Mouse (Mus musculus): ENCODE results near the gene Krt39. TPM values are rescaled to one million over a fixed set of nuclear protein-coding genes. Genes with fewer than 3 reads are reported as not detected.

The Krt39 gene
- polyA plus RNA-seq, 1 experiment = not detected

- H3K36me3 ChIP-seq (ENCODE audit: control insufficient read depth, insufficient read depth) = no peaks in the 10 kb centered on the region
- H3K4me3 ChIP-seq (ENCODE audit: insufficient read depth, poor library complexity, severe bottlenecking) = no peak within 1 kb of the TSS
- H3K79me3 ChIP-seq (ENCODE audit: low read depth) = no peaks in the 10 kb centered on the region
- H3K79me2 ChIP-seq (ENCODE audit: control insufficient read depth, insufficient read depth) = no peaks in the 10 kb centered on the region
- no peaks in the 10 kb centered on the region for H3K27me3 ChIP-seq (ENCODE audit: control insufficient read depth, insufficient read depth, insufficient read length)
- TF ChIP-seq MYOD1 (IDR thresholded peaks at IDR 0.05; ENCODE audit: control insufficient read depth, insufficient read length, low read depth) (no peak), CTCF (IDR thresholded peaks at IDR 0.05; ENCODE audit: control insufficient read depth, insufficient read depth, insufficient read length) (no peak), MAX (IDR thresholded peaks at IDR 0.05) (no peak), MYOG (IDR thresholded peaks at IDR 0.05; ENCODE audit: control insufficient read depth, extremely low read depth, insufficient read length) (no peak), USF1 (IDR thresholded peaks at IDR 0.05; ENCODE audit: low read depth) (no peak), CEBPB (IDR thresholded peaks at IDR 0.05; ENCODE audit: low read depth) (no peak), FOSL1 (IDR thresholded peaks at IDR 0.05; ENCODE audit: insufficient read depth, low read length, poor library complexity, severe bottlenecking) (no peak)
- no peak within 1 kb of the TSS for H3ac ChIP-seq (ENCODE audit: control insufficient read depth, insufficient read length, low read depth)
These were observed 28.2 kb downstream of the Krt39 start, which contains the start of gene Krt23 for GRCm38 (mm10) chr11:99492733-99493573. Gene Krt23 (minus strand): TSS chr11:99493137.

- no peak for TF ChIP-seq CTCF (IDR thresholded peaks at IDR 0.05; ENCODE audit: control insufficient read depth, insufficient read depth, insufficient read length)
- H3ac ChIP-seq (ENCODE audit: control insufficient read depth, insufficient read length, low read depth) = no peak overlapping the region
- no peaks in the 10 kb centered on the region for H3K79me3 ChIP-seq (ENCODE audit: low read depth)
- H3K79me2 ChIP-seq (ENCODE audit: control insufficient read depth, insufficient read depth) = no peaks in the 10 kb centered on the region
- no peak overlapping the region for H3K4me3 ChIP-seq (ENCODE audit: insufficient read depth, poor library complexity, severe bottlenecking)
- H3K36me3 ChIP-seq (ENCODE audit: control insufficient read depth, insufficient read depth) = no peaks in the 10 kb centered on the region
- no peaks in the 10 kb centered on the region for H3K27me3 ChIP-seq (ENCODE audit: control insufficient read depth, insufficient read depth, insufficient read length)
These were observed 30.1 kb downstream of the Krt39 start for GRCm38 (mm10) chr11:99491040-99491439.

- TF ChIP-seq CEBPB (IDR thresholded peaks at IDR 0.05; ENCODE audit: low read depth) = no peak
- no peak for TF ChIP-seq USF1 (IDR thresholded peaks at IDR 0.05; ENCODE audit: low read depth)
- TF ChIP-seq MYOD1 (IDR thresholded peaks at IDR 0.05; ENCODE audit: control insufficient read depth, insufficient read length, low read depth) = no peak
- TF ChIP-seq MAX (IDR thresholded peaks at IDR 0.05) = no peak
- no peak for TF ChIP-seq FOSL1 (IDR thresholded peaks at IDR 0.05; ENCODE audit: insufficient read depth, low read length, poor library complexity, severe bottlenecking)
- TF ChIP-seq CTCF (IDR thresholded peaks at IDR 0.05; ENCODE audit: control insufficient read depth, insufficient read depth, insufficient read length) = no peak
- TF ChIP-seq MYOG (IDR thresholded peaks at IDR 0.05; ENCODE audit: control insufficient read depth, extremely low read depth, insufficient read length) = no peak
These were observed 30.5 kb downstream of the Krt39 start for GRCm38 (mm10) chr11:99490624-99491023.

DNA sequence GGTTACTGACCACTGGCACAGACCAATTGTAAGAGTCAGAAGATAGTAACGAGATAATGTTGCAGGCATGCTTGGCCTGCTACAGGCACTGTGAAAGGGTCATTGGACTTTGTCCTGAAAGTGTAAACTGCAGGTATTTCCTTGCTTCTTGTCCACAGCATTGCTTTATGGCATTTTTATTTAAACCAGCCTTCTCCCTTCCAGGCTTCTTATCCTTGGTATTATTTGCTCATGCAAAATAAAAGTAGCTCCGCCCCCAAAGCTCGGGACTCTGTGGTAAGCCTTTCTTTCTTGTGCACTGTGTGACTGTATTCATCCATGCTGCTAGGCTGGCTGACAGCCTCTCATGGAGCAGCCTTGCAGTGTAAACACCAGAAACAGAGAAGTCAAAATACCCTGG is 31.9 kb downstream of the Krt39 start:
- Histone ChIP-seq H3K79me2 (ENCODE audit: control insufficient read depth, insufficient read depth) (no peaks in the 10 kb centered on the region), H3ac (ENCODE audit: control insufficient read depth, insufficient read length, low read depth) (no peak overlapping the region), H3K79me3 (ENCODE audit: low read depth) (no peaks in the 10 kb centered on the region), H3K36me3 (ENCODE audit: control insufficient read depth, insufficient read depth) (no peaks in the 10 kb centered on the region), H3K27me3 (ENCODE audit: control insufficient read depth, insufficient read depth, insufficient read length) (no peaks in the 10 kb centered on the region), H3K4me3 (ENCODE audit: insufficient read depth, poor library complexity, severe bottlenecking) (no peak overlapping the region)
- no peak for TF ChIP-seq USF1 (IDR thresholded peaks at IDR 0.05; ENCODE audit: low read depth)
- TF ChIP-seq FOSL1 (IDR thresholded peaks at IDR 0.05; ENCODE audit: insufficient read depth, low read length, poor library complexity, severe bottlenecking) = no peak

More at GRCm38 (mm10) chr11:99490624-99491023, 30.5 kb downstream of the Krt39 start:
- no peak overlapping the region for H3K4me3 ChIP-seq (ENCODE audit: insufficient read depth, poor library complexity, severe bottlenecking)
- H3K27me3 ChIP-seq (ENCODE audit: control insufficient read depth, insufficient read depth, insufficient read length) = no peaks in the 10 kb centered on the region
- no peak overlapping the region for H3ac ChIP-seq (ENCODE audit: control insufficient read depth, insufficient read length, low read depth)
- H3K36me3 ChIP-seq (ENCODE audit: control insufficient read depth, insufficient read depth) = no peaks in the 10 kb centered on the region
- H3K79me3 ChIP-seq (ENCODE audit: low read depth) = no peaks in the 10 kb centered on the region
- no peaks in the 10 kb centered on the region for H3K79me2 ChIP-seq (ENCODE audit: control insufficient read depth, insufficient read depth)

DNA sequence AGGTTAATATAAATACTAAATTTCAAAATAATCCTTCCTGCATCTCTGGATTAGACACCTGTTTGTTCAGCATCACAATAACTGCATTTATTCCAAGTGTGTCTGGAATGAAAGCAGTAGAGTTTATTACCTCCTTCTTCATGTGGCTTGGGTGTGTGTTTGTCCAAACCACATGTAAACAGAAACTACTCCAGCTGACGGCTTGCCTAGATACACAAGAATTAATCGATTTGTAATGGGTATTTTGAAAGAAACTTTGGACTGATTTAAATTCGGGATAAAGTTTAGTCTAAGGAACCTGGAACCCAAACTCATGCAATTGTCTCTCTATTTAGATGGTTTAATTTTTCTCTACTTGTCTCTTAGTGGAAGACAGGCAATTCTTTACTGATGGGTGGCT is 46.2 kb downstream of the Krt39 start:
- Histone ChIP-seq H3K79me2 (ENCODE audit: control insufficient read depth, insufficient read depth) (no peaks in the 10 kb centered on the region), H3K27me3 (ENCODE audit: control insufficient read depth, insufficient read depth, insufficient read length) (no peaks in the 10 kb centered on the region), H3K36me3 (ENCODE audit: control insufficient read depth, insufficient read depth) (no peaks in the 10 kb centered on the region), H3K4me3 (ENCODE audit: insufficient read depth, poor library complexity, severe bottlenecking) (no peak overlapping the region), H3ac (ENCODE audit: control insufficient read depth, insufficient read length, low read depth) (no peak overlapping the region), H3K79me3 (ENCODE audit: low read depth) (no peaks in the 10 kb centered on the region)
- TF ChIP-seq MAX (IDR thresholded peaks at IDR 0.05) (no peak), USF1 (IDR thresholded peaks at IDR 0.05; ENCODE audit: low read depth) (no peak), CTCF (IDR thresholded peaks at IDR 0.05; ENCODE audit: control insufficient read depth, insufficient read depth, insufficient read length) (no peak), FOSL1 (IDR thresholded peaks at IDR 0.05; ENCODE audit: insufficient read depth, low read length, poor library complexity, severe bottlenecking) (no peak), MYOD1 (IDR thresholded peaks at IDR 0.05; ENCODE audit: control insufficient read depth, insufficient read length, low read depth) (no peak), CEBPB (IDR thresholded peaks at IDR 0.05; ENCODE audit: low read depth) (no peak), MYOG (IDR thresholded peaks at IDR 0.05; ENCODE audit: control insufficient read depth, extremely low read depth, insufficient read length) (no peak)

- no peak for TF ChIP-seq MYOG (IDR thresholded peaks at IDR 0.05; ENCODE audit: control insufficient read depth, extremely low read depth, insufficient read length)
- Histone ChIP-seq H3ac (ENCODE audit: control insufficient read depth, insufficient read length, low read depth) (no peak overlapping the region), H3K27me3 (ENCODE audit: control insufficient read depth, insufficient read depth, insufficient read length) (no peaks in the 10 kb centered on the region), H3K79me3 (ENCODE audit: low read depth) (no peaks in the 10 kb centered on the region), H3K79me2 (ENCODE audit: control insufficient read depth, insufficient read depth) (no peaks in the 10 kb centered on the region), H3K36me3 (ENCODE audit: control insufficient read depth, insufficient read depth) (no peaks in the 10 kb centered on the region), H3K4me3 (ENCODE audit: insufficient read depth, poor library complexity, severe bottlenecking) (no peak overlapping the region)
These were observed 47.7 kb downstream of the Krt39 start for GRCm38 (mm10) chr11:99473433-99473832.

All from C2C12 (cell line).